Mouse (Mus musculus) forebrain, embryonic 16.5 days (tissue): ENCODE measurements around the gene Adal. TPM values are rescaled to one million over a fixed set of nuclear protein-coding genes. Genes with fewer than 3 reads are reported as not detected.

Experiments used
- polyA plus RNA-seq: library from polyadenylated mRNA; unstranded; fragments of >200 nt; fragmentation: Nextera tagmentation; extraction: Ambion mirVana; gene quantifications from 2 replicates; pipeline ENCODE4 v1.2.1, GENCODE M21; 2015

Adal gene
- polyA plus RNA-seq, 1 experiment from 2014 or later = 37.1 TPM

Other genes with a start within 250 kb of the Adal start
- gene Ubr1, start 169.7 kb upstream of the Adal start, polyA plus RNA-seq = 39.1 and 42.3 TPM in 2 replicates
- gene Tmem62, start 163.4 kb upstream of the Adal start, polyA plus RNA-seq = 8.5 and 10.4 TPM in 2 replicates
- 79.1 and 79.3 TPM in 2 replicates for gene Ccndbp1, start 132.0 kb upstream of the Adal start, polyA plus RNA-seq
- 0.09 and 0.23 TPM in 2 replicates for gene Epb42, start 103.4 kb upstream of the Adal start, polyA plus RNA-seq
- 0.09 TPM in 1 of 2 replicates, not detected in the other for gene Tgm5, start 54.6 kb upstream of the Adal start, polyA plus RNA-seq
- not detected in 2 replicates for gene Tgm7, start 30.6 kb upstream of the Adal start, polyA plus RNA-seq
- gene Lcmt2, start 225 bp downstream of the Adal start, polyA plus RNA-seq = 23.5 and 23.9 TPM in 2 replicates
- gene Tubgcp4, start 30.2 kb downstream of the Adal start, polyA plus RNA-seq = 58.9 and 73.8 TPM in 2 replicates
- 9.3 and 11.5 TPM in 2 replicates for gene Zscan29, start 30.7 kb downstream of the Adal start, polyA plus RNA-seq
- gene Trp53bp1, start 131.0 kb downstream of the Adal start, polyA plus RNA-seq = 181 and 209 TPM in 2 replicates
- gene Map1a, start 149.2 kb downstream of the Adal start, polyA plus RNA-seq = 10.9 and 13.3 TPM in 2 replicates
- 14.3 and 22.4 TPM in 2 replicates for gene Ppip5k1, start 215.0 kb downstream of the Adal start, polyA plus RNA-seq
- gene Ckmt1, start 217.3 kb downstream of the Adal start, polyA plus RNA-seq = 26.3 and 35.7 TPM in 2 replicates
- not detected in 2 replicates for gene Strc, start 246.7 kb downstream of the Adal start, polyA plus RNA-seq